Mouse (Mus musculus): ENCODE results near the gene Ubtf.
"Not testable (repeated sequence)": the region's sequence is repeated elsewhere in the genome, so short reads cannot be mapped to it uniquely, and the experiment has no call there.

Gene Ubtf

GRCm38 (mm10) chr11:102295598-102296471 is 23.7 kb downstream of the Ubtf start:
- in situ Hi-C loops (cut with MboI, MseI) = loop anchor here in 1 of 2 experiments (10.0 kb wide), 2 partner anchors 109 to 139 kb away; partner anchors contain the start of genes Grn and Slc25a39

GRCm38 (mm10) chr11:102294887-102295597 is 24.5 kb downstream of the Ubtf start:
- in situ Hi-C loops (cut with MboI, MseI) = loop anchor here in 1 of 2 experiments (10.0 kb wide), 2 partner anchors 110 to 140 kb away; partner anchors contain the start of genes Grn and Slc25a39

- in situ Hi-C loops (cut with MboI, MseI) = loop anchor here in 1 of 2 experiments (10.0 kb wide), 2 partner anchors 110 to 140 kb away; partner anchors contain the start of genes Grn and Slc25a39
Measured at GRCm38 (mm10) chr11:102294416-102294815, 25.1 kb downstream of the Ubtf start.

GRCm38 (mm10) chr11:102293971-102294370 is 25.6 kb downstream of the Ubtf start:
- in situ Hi-C loops (cut with MboI, MseI) = loop anchor here in 1 of 2 experiments (10.0 kb wide), 2 partner anchors 111 to 141 kb away; partner anchors contain the start of genes Grn and Slc25a39

- in situ Hi-C loops (cut with MboI, MseI) = loop anchor here in 1 of 2 experiments (10.0 kb wide), 2 partner anchors 114 to 144 kb away; partner anchors contain the start of genes Grn and Slc25a39
Measured at GRCm38 (mm10) chr11:102291051-102291535, 28.4 kb downstream of the Ubtf start.

- in situ Hi-C loops (cut with MboI, MseI) = loop anchor here in 1 of 2 experiments (10.0 kb wide), 2 partner anchors 115 to 145 kb away; partner anchors contain the start of genes Grn and Slc25a39
Measured at GRCm38 (mm10) chr11:102290141-102290540, 29.4 kb downstream of the Ubtf start.

GRCm38 (mm10) chr11:102289511-102290100 is 29.9 kb downstream of the Ubtf start:
- in situ Hi-C loops (cut with MboI, MseI) = loop anchor here in 1 of 2 experiments (10.0 kb wide), 2 partner anchors 115 to 145 kb away; partner anchors contain the start of genes Grn and Slc25a39

GRCm38 (mm10) chr11:102288913-102289312 is 30.6 kb downstream of the Ubtf start:
- in situ Hi-C loops (cut with MboI, MseI) = no loop called here

GRCm38 (mm10) chr11:102288027-102288804 is 31.3 kb downstream of the Ubtf start:
- in situ Hi-C loops (cut with MboI, MseI) = no loop called here

- in situ Hi-C loops (cut with MboI, MseI) = no loop called here
Measured at GRCm38 (mm10) chr11:102287485-102287884, 32.1 kb downstream of the Ubtf start.

GRCm38 (mm10) chr11:102285095-102285834 is 34.3 kb downstream of the Ubtf start:
- in situ Hi-C loops (cut with MboI, MseI) = no loop called here

- in situ Hi-C loops (cut with MboI, MseI) = no loop called here
Measured at GRCm38 (mm10) chr11:102284501-102285094, 34.9 kb downstream of the Ubtf start, which contains the start of gene Tmub2. Gene Tmub2 (plus strand): TSS chr11:102284931.

GRCm38 (mm10) chr11:102283922-102284321 is 35.6 kb downstream of the Ubtf start:
- in situ Hi-C loops (cut with MboI, MseI) = no loop called here

GRCm38 (mm10) chr11:102280267-102280666 is 39.3 kb downstream of the Ubtf start:
- in situ Hi-C loops (cut with MboI, MseI) = not testable (repeated sequence)

GRCm38 (mm10) chr11:102279595-102279994 is 39.9 kb downstream of the Ubtf start:
- in situ Hi-C loops (cut with MboI, MseI) = no loop called here

- in situ Hi-C loops (cut with MboI, MseI) = no loop called here
Measured at GRCm38 (mm10) chr11:102277754-102278153, 41.8 kb downstream of the Ubtf start.

GRCm38 (mm10) chr11:102276411-102276915 is 43.1 kb downstream of the Ubtf start:
- in situ Hi-C loops (cut with MboI, MseI) = no loop called here

- in situ Hi-C loops (cut with MboI, MseI) = no loop called here
Measured at GRCm38 (mm10) chr11:102268520-102269244, 50.9 kb downstream of the Ubtf start, which contains the start of gene Asb16. Gene Asb16 (plus strand): TSS chr11:102268743.
